Mouse (Mus musculus) frontal cortex, postnatal 14 days (tissue): Measurements from ENCODE around the gene Usp1.
"Not testable (repeated sequence)": the region's sequence is repeated elsewhere in the genome, so short reads cannot be mapped to it uniquely, and the experiment has no call there.

Experiments
- DNase-seq, 2 experiments: peaks; one replicate each; pipeline ENCODE4 v3.0.0; 2022; ENCODE audit warnings: low spot score in 2 of 2

Gene Usp1

DNA sequence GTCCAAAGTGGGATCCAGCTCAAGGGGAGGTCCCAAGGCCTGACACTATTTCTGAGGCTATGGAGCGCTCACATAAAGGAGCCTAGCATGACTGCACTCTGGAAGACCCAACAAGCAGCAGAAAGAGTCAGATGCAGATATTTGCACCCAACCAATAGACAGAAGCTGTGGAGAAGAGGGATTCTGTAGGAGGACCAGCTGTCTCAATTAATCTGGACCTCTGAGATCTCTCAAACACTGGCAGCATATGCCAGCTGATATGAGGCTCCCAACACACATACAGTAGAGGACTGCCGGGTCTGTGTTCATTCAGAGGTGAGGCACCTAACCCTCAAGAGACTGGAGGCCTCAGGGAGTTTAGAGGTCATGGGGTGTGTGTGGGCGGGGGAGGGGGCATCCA is 56.4 kb downstream of the Usp1 start:
- not testable (repeated sequence) for DNase-seq

DNA sequence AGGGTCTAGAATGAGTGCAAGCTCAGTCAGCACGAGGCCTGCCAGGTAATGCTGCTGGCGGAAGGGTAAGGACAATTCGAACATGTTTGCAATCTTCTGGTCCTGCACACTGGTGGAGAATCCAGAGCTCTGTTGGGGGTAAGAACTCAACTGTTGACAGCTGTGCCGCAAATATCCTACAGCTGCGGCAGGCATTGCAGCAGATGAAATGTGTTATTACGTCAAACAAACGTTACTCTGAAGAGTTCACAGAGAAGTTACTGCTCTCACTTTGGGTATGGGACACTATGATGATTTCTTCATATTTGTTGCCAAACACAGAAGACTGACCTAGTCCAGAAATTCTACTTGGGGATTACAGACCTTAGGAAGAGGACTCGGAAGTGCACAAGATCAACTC is 61.1 kb downstream of the Usp1 start:
- no peak for DNase-seq
